Mouse (Mus musculus) layer of hippocampus, postnatal 14 days (tissue): ENCODE results near the gene Vmn2r67. TPM values are rescaled to one million over a fixed set of nuclear protein-coding genes. Genes with fewer than 3 reads are reported as not detected.
"Not testable (repeated sequence)": the region's sequence is repeated elsewhere in the genome, so short reads cannot be mapped to it uniquely, and the experiment has no call there.

Experiments used
- DNase-seq, 2 experiments: peaks; one replicate each; pipeline ENCODE4 v3.0.0; 2021 to 2022; ENCODE audit warnings: low spot score in 2 of 2, mixed read lengths in 1 of 2
- long read RNA-seq, 2 experiments: library from polyadenylated mRNA; stranded (forward); transcript quantifications; one replicate each; pipeline ENCODE4 v2.0.0; 2021
- total RNA-seq, 2 experiments: library from RNA; stranded (reverse); gene quantifications; 2 replicates each; pipeline ENCODE4 v1.2.3; 2021

The Vmn2r67 gene
- total RNA-seq = not detected
- long read RNA-seq, experiment 1 = 0 reads
- long read RNA-seq, experiment 2 = 0 reads

DNA sequence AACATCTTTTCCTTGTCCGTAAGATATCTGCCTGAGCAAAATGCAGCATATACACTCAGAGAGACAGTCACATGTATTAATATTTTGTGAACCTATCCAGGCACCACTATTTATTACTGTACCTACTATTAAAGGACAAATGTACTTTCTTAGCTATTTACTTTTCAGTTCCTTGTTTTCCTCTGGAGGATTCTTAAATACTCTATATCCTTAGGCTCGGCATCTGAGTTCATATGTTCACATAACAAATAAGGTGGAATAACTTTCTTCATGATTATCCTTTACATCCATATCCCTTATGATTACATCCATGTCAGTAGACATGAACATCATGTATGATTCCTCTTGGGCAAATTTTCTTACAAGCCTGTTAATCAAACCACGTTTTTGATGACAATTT lies at the start of gene Vmn2r67:
Gene Vmn2r67 (minus strand): TSS at position 101 of the 400 bp plus-strand sequence.
- DNase-seq = no peak

DNA sequence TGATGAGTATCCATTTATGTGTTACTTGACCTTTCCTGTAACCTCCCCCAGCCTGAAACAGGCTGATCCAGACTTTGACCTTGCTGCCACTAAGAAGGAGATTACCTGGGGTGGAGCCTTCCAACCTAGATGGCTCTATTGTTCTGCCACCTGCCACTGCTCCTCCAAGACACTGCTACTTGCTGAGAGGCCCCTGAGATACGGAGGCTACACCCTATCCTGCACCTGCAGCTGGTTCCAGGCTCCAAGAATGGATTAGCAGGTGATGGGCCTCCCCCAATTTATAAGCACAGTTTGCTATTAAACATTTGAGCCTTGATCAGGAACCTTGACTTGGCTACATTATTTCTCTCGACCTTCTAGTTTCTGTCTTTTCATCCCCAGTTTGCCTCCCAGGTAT lies 51.3 kb downstream of the Vmn2r67 start:
- DNase-seq = not testable (repeated sequence)

Other genes with a start within 250 kb of the Vmn2r67 start
- not detected for gene Vmn2r65, start 191.9 kb downstream of the Vmn2r67 start, total RNA-seq
- gene Vmn2r66, start 143.7 kb downstream of the Vmn2r67 start, total RNA-seq = not detected
- gene Vmn2r68, start 81.8 kb upstream of the Vmn2r67 start, total RNA-seq = not detected